Mouse (Mus musculus): Measurements from ENCODE around the gene Olfr1445. TPM values are rescaled to one million over a fixed set of nuclear protein-coding genes. Genes with fewer than 3 reads are reported as not detected.

Olfr1445 gene
- not detected for total RNA-seq (2023)

GRCm38 (mm10) chr19:12883555-12883954 is at the start of gene Olfr1445:
Gene Olfr1445, plus strand, starts transcription at chr19:12883855.

GRCm38 (mm10) chr19:12846382-12846781 is 37.3 kb upstream of the Olfr1445 start, which contains the start of gene Gm5244:
Gene Gm5244, plus strand, starts transcription at chr19:12846682.

DNA sequence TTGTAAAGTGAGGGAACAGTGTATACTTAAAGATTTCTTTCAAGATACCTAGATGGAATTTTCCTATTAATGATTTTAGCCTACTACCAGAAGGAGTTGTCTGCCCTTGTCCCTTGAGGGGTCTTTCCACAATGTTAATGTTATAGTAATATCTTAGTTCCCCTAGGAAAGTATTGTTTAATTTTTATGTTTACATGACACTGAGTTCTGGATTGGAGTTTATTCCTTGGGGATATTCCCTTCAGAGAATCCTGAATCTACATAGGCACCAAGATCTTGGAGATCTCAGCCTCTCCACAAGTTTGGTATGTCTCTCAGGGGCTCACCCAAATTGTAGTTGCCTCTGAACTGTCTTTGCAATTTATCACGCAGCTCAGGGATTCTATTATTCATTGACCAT is 26.7 kb upstream of the Olfr1445 start, which contains the start of gene Olfr1444:
Olfr1444 (plus strand) TSS at position 301 of the 400 bp plus-strand sequence.

GRCm38 (mm10) chr19:12893424-12893823 is 9.8 kb downstream of the Olfr1445 start, which contains the start of gene Olfr1446:
Gene Olfr1446, minus strand, starts transcription at chr19:12893524.

GRCm38 (mm10) chr19:12903643-12904042 is 20.0 kb downstream of the Olfr1445 start, which contains the start of gene Olfr1447:
Gene Olfr1447, minus strand, starts transcription at chr19:12903743.

GRCm38 (mm10) chr19:12924319-12924718 is 40.7 kb downstream of the Olfr1445 start, which contains the start of gene Olfr1448:
Gene Olfr1448, minus strand, starts transcription at chr19:12924419.

DNA sequence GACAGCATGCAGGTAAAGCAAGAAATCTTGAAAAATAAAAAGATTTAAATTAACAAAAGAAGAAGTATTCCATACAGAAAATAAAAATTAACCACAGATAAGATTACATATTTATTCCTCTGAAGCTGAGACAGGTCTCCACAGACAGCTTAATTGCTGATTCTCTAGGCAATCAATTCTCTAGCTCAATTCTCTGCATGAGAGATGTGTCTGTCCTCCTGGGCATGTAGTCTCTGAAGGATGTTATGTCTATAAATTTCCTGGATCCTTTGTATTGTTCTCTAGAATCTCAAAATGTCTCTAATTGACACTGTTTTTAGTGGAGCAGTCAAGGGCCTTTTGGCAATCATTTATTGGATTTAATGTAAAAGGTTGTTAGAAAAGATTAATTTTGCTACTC is 46.9 kb downstream of the Olfr1445 start, which contains the start of gene Olfr1449:
Olfr1449 (plus strand) TSS at position 301 of the 400 bp plus-strand sequence.

Other genes starting within 250 kb of the Olfr1445 start
- gene Olfr1442, start 213.4 kb upstream of the Olfr1445 start, total RNA-seq (2023), result not detected
- not detected for gene Olfr1443, start 205.7 kb upstream of the Olfr1445 start, total RNA-seq (2023)
- gene Keg1, start 188.1 kb upstream of the Olfr1445 start, total RNA-seq (2023), result not detected
- gene Cntf, start 118.2 kb upstream of the Olfr1445 start, total RNA-seq (2023), result 1 to 10 TPM; 1.6 to 1.9 TPM
- 10 to 100 TPM; 42.7 to 52.7 TPM for gene Zfp91, start 87.7 kb upstream of the Olfr1445 start, total RNA-seq (2023)
- gene Lpxn, start 87.7 kb upstream of the Olfr1445 start, total RNA-seq (2023), result 10 to 100 TPM in 1 of 2 experiments, 1 to 10 TPM in 1; 6.8 to 10.3 TPM
- not detected for gene Gm5244, start 37.2 kb upstream of the Olfr1445 start, total RNA-seq (2023)
- not detected for gene Olfr1444, start 26.6 kb upstream of the Olfr1445 start, total RNA-seq (2023)
- not detected for gene Olfr1446, start 9.7 kb downstream of the Olfr1445 start, total RNA-seq (2023)
- not detected for gene Olfr1447, start 19.9 kb downstream of the Olfr1445 start, total RNA-seq (2023)
- not detected for gene Olfr1448, start 40.6 kb downstream of the Olfr1445 start, total RNA-seq (2023)
- not detected for gene Olfr1449, start 47.0 kb downstream of the Olfr1445 start, total RNA-seq (2023)
- not detected for gene Olfr1450, start 66.4 kb downstream of the Olfr1445 start, total RNA-seq (2023)
- not detected for gene Olfr1451, start 111.2 kb downstream of the Olfr1445 start, total RNA-seq (2023)
- gene Olfr1453, start 144.5 kb downstream of the Olfr1445 start, total RNA-seq (2023), result not detected
- not detected for gene Olfr1454, start 176.8 kb downstream of the Olfr1445 start, total RNA-seq (2023)
- gene Olfr1457, start 214.0 kb downstream of the Olfr1445 start, total RNA-seq (2023), result not detected
- gene Olfr1458, start 222.9 kb downstream of the Olfr1445 start, total RNA-seq (2023), result not detected

Measured in neutrophil, adult 59 days (primary cell).